Mouse (Mus musculus) brain, embryonic 14.5 days (tissue): ENCODE data around the gene Zfp709. TPM values are rescaled to one million over a fixed set of nuclear protein-coding genes. Genes with fewer than 3 reads are reported as not detected.
"Not testable (repeated sequence)": the region's sequence is repeated elsewhere in the genome, so short reads cannot be mapped to it uniquely, and the experiment has no call there.

Experiments used
- DNase-seq: peaks from one replicate; pipeline ENCODE4 v3.0.0-alpha.2; 2011; ENCODE audit warnings: low read depth
- CTCF ChIP-seq: fragments of 200-500 bp; IDR thresholded peaks from 2 replicates; pipeline ENCODE4 v1.5.1; 2012; ENCODE audit warnings: inconsistent platforms, mild to moderate bottlenecking, moderate library complexity, borderline replicate concordance; ENCODE audit not compliant: insufficient read depth, insufficient read length; ENCODE audit errors: extremely low read depth
- POLR2A ChIP-seq: fragments of 200-500 bp; IDR thresholded peaks from 2 replicates; pipeline ENCODE4 v1.6.1; 2012; ENCODE audit warnings: mild to moderate bottlenecking, inconsistent platforms, borderline replicate concordance; ENCODE audit not compliant: poor library complexity, insufficient read depth, insufficient read length, severe bottlenecking; ENCODE audit errors: extremely low read depth
- polyA plus RNA-seq: library from polyadenylated mRNA; depleted of rRNA; stranded (reverse); fragments of >200 nt; gene quantifications from 2 replicates; pipeline ENCODE4 v1.2.3, GENCODE M21; 2012

Gene Zfp709
- polyA plus RNA-seq, 1 experiment: 3.7 TPM

- no peak for TF ChIP-seq CTCF
- no peak for TF ChIP-seq POLR2A
- DNase-seq: no peak
Measured at GRCm38 (mm10) chr8:71906809-71907208, 25.0 kb downstream of the Zfp709 start.

- DNase-seq: no peak
- TF ChIP-seq POLR2A (no peak), CTCF (no peak)
Measured at GRCm38 (mm10) chr8:71907798-71908257, 26.0 kb downstream of the Zfp709 start.

- TF ChIP-seq CTCF (peak; percentile 55), POLR2A (peak; percentile 81; the same call in 1 of the 2 replicates)
- DNase-seq: peak; percentile 96
Measured at GRCm38 (mm10) chr8:71908309-71909261, 26.8 kb downstream of the Zfp709 start, which contains the start of the genes Zfp882 and Zfp617. Zfp882 (plus strand) TSS chr8:71908608. Zfp617 (plus strand) TSS chr8:71908635.

- TF ChIP-seq CTCF: no peak
- TF ChIP-seq POLR2A: no peak
- DNase-seq: no peak
Measured at GRCm38 (mm10) chr8:71912286-71912685, 30.5 kb downstream of the Zfp709 start.

GRCm38 (mm10) chr8:71922567-71923401 lies 41.0 kb downstream of the Zfp709 start:
- DNase-seq: peak; percentile 98

GRCm38 (mm10) chr8:71925791-71926190 lies 44.0 kb downstream of the Zfp709 start:
- no peak for DNase-seq
- TF ChIP-seq CTCF (no peak), POLR2A (no peak)

More at GRCm38 (mm10) chr8:71922567-71923401, 41.0 kb downstream of the Zfp709 start:
- no peak for TF ChIP-seq CTCF
- TF ChIP-seq POLR2A: 0 out of 2 replicates have a peak, but pooled peaks have one; percentile 4

GRCm38 (mm10) chr8:71926551-71926950 lies 44.7 kb downstream of the Zfp709 start:
- no peak for DNase-seq

GRCm38 (mm10) chr8:71927779-71928178 lies 46.0 kb downstream of the Zfp709 start:
- DNase-seq: peak; percentile 2
- TF ChIP-seq POLR2A (no peak), CTCF (no peak)

More at GRCm38 (mm10) chr8:71926551-71926950, 44.7 kb downstream of the Zfp709 start:
- no peak for TF ChIP-seq POLR2A
- TF ChIP-seq CTCF: no peak

GRCm38 (mm10) chr8:71938037-71938436 lies 56.2 kb downstream of the Zfp709 start:
- DNase-seq: not testable (repeated sequence)

- TF ChIP-seq POLR2A (no peak), CTCF (no peak)
- no peak for DNase-seq
Measured at GRCm38 (mm10) chr8:71940293-71941208, 58.7 kb downstream of the Zfp709 start.
